Mouse (Mus musculus) midbrain, embryonic 16.5 days (tissue): Measurements from ENCODE around the gene Celf2. TPM values are rescaled to one million over a fixed set of nuclear protein-coding genes. Genes with fewer than 3 reads are reported as not detected.

Experiments
- ATAC-seq: fragments of 200-750 bp; cut with Nextera tagmentation; 2 replicates; pipeline ENCODE4 v1.8.0; 2017; ENCODE audit warnings: moderate TSS enrichment
- H3K27ac ChIP-seq: fragments of 300-500 bp; sonication (generic); 2 replicates; pipeline ENCODE4 v1.5.1; 2014; ENCODE audit warnings: mild to moderate bottlenecking, low read length, mixed read lengths
- H3K27me3 ChIP-seq: fragments of 300-500 bp; sonication (generic); 2 replicates; pipeline ENCODE4 v1.6.1; 2014; ENCODE audit warnings: low read depth, low read length, mixed read lengths; ENCODE audit not compliant: control insufficient read depth, insufficient read depth
- H3K36me3 ChIP-seq: fragments of 300-500 bp; sonication (generic); 2 replicates; pipeline ENCODE4 v1.6.1; 2014; ENCODE audit warnings: mild to moderate bottlenecking, low read length, moderate library complexity, mixed read lengths; ENCODE audit not compliant: control insufficient read depth, insufficient read depth
- H3K4me1 ChIP-seq: fragments of 300-500 bp; sonication (generic); 2 replicates; pipeline ENCODE4 v1.6.1; 2014; ENCODE audit warnings: mild to moderate bottlenecking, low read length, mixed read lengths; ENCODE audit not compliant: control insufficient read depth, insufficient read depth
- H3K4me2 ChIP-seq: fragments of 300-500 bp; sonication (generic); 2 replicates; pipeline ENCODE4 v1.6.1; 2014; ENCODE audit warnings: mild to moderate bottlenecking, low read length, mixed read lengths
- H3K4me3 ChIP-seq: fragments of 300-500 bp; sonication (generic); 2 replicates; pipeline ENCODE4 v1.5.1; 2014; ENCODE audit warnings: low read depth, mild to moderate bottlenecking, low read length, moderate library complexity, mixed read lengths
- H3K9ac ChIP-seq: fragments of 300-500 bp; sonication (generic); 2 replicates; pipeline ENCODE4 v1.6.1; 2014; ENCODE audit warnings: low read depth, low read length, mixed read lengths
- H3K9me3 ChIP-seq: fragments of 300-500 bp; sonication (generic); replicated peaks from 2 replicates; pipeline ENCODE4 v1.6.1; 2014; ENCODE audit warnings: mild to moderate bottlenecking, low read length, mixed read lengths; ENCODE audit not compliant: control insufficient read depth, poor library complexity, severe bottlenecking
- WGBS: fragments of 180-500 bp; shearing (Covaris S2); extraction: QIAGEN DNeasy Blood & Tissue Kit; methylation state at CpG from one replicate; pipeline ENCODE4 v1.1.7; 2014; 5-methylcytosine and 5-hydroxymethylcytosine counted together
- polyA plus RNA-seq: library from polyadenylated mRNA; unstranded; fragments of >200 nt; fragmentation: Nextera tagmentation; extraction: Ambion mirVana; gene quantifications from 2 replicates; pipeline ENCODE4 v1.2.1, GENCODE M21; 2015

Celf2 gene
- polyA plus RNA-seq, 1 experiment from 2014 or later = 160 TPM

DNA sequence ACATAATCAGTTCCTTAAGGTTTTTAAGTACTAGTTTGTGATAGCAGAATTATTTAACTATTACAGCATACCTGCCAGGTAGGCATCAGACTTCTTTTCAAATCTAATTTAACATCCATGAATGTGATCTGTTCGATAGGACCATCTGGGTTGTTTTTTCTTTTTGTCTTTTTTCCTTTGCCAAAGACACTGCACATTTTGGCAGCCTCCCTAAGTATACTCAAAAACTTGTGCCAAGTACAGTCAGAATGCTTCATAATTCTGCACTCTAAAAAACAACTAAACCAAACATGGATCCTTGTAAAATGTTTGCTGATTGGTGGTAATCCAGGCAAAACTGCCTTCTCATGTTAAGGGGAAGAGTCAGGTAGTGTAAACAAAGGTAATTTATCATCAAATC, 82.9 kb downstream of the Celf2 start:
- no peak overlapping the region for H3K27ac ChIP-seq
- ATAC-seq = no peak

DNA sequence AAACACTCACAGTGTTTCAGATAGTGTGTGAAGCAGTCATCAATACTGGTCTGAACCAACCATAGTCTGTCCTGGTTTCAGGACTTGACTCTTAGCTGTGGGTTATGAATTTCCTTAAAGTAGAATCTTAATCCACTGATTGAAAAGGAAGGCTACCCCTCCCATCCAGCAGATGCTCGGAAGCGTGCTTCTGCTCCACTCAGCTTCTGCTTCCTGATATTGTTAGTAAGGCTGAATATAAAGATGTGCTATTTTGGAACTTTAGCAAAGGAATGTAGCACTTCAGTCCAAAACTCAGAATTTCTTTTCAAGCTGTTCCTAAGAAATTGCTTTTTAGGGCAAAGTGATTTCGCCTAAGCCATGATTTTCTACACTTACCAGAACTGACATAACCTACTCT, 108.8 kb downstream of the Celf2 start:
- no peak overlapping the region for H3K4me3 ChIP-seq
- H3K27me3 ChIP-seq = no peaks in the 10 kb centered on the region
- no peak overlapping the region for H3K27ac ChIP-seq
- ATAC-seq = no peak
- H3K36me3 ChIP-seq = no peaks in the 10 kb centered on the region
- 73% methylated on average over 3 of the region's 3 CpGs for WGBS
- no peak overlapping the region for H3K9ac ChIP-seq
- H3K4me2 ChIP-seq = no peak overlapping the region
- H3K4me1 ChIP-seq = peaks cover 2% of the 10 kb centered on the region; the same call in 1 of the 2 replicates
- no peaks in the 10 kb centered on the region for H3K9me3 ChIP-seq

More for the DNA sequence above, 82.9 kb downstream of the Celf2 start:
- H3K36me3 ChIP-seq = no peaks in the 10 kb centered on the region
- 86% methylated on average over 1 of the region's 1 CpGs for WGBS
- H3K4me3 ChIP-seq = no peak overlapping the region
- no peaks in the 10 kb centered on the region for H3K9me3 ChIP-seq
- H3K9ac ChIP-seq = no peak overlapping the region
- H3K4me2 ChIP-seq = no peak overlapping the region
- H3K27me3 ChIP-seq = no peaks in the 10 kb centered on the region
- no peaks in the 10 kb centered on the region for H3K4me1 ChIP-seq

- no peaks in the 10 kb centered on the region for H3K27me3 ChIP-seq
- peak overlapping the region; percentile 71 for H3K4me2 ChIP-seq
- no peaks in the 10 kb centered on the region for H3K9me3 ChIP-seq
- H3K36me3 ChIP-seq = no peaks in the 10 kb centered on the region
- ATAC-seq = peak; percentile 82
- peak overlapping the region; percentile 63 for H3K9ac ChIP-seq
- H3K4me1 ChIP-seq = peaks cover 6% of the 10 kb centered on the region; the same call in 1 of the 2 replicates
- peak overlapping the region; percentile 44 for H3K4me3 ChIP-seq
- 19% methylated on average over 8 of the region's 8 CpGs for WGBS
- H3K27ac ChIP-seq = peak overlapping the region; percentile 63
Observed at GRCm38 (mm10) chr2:7395935-7396334, 113.4 kb downstream of the Celf2 start.

- Histone ChIP-seq H3K9me3 (no peaks in the 10 kb centered on the region), H3K4me1 (peaks cover 6% of the 10 kb centered on the region; the same call in 1 of the 2 replicates), H3K4me2 (peak overlapping the region; percentile 71), H3K9ac (peak overlapping the region; percentile 63), H3K36me3 (no peaks in the 10 kb centered on the region), H3K4me3 (peak overlapping the region; percentile 44), H3K27me3 (no peaks in the 10 kb centered on the region), H3K27ac (peak overlapping the region; percentile 63)
- 16% methylated on average over 7 of the region's 7 CpGs for whole genome bisulfite sequencing
- ATAC-seq = peak; percentile 76
Observed at GRCm38 (mm10) chr2:7395473-7395872, 113.9 kb downstream of the Celf2 start.

DNA sequence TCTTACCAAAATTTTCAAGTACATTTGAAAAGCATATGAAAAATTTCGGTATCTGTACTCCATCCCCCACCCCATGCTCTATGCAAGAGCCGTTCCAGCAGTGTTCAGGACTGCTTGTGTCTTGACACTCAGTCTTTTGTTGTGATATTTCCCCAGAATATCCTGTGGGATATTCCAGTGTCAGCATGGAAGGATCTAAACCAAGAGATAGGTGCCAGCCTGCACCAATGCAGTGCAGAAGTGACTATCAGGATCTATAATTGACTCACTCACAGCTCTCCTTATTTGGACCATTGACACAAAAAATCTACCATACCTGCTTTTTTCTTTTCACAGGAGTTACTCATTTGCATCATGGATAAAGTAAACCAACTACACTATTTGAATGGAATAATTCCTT, 116.9 kb downstream of the Celf2 start:
- no peak for ATAC-seq
- Histone ChIP-seq H3K4me2 (no peak overlapping the region), H3K9me3 (no peaks in the 10 kb centered on the region), H3K4me3 (no peak overlapping the region), H3K27me3 (no peaks in the 10 kb centered on the region), H3K4me1 (peaks cover 6% of the 10 kb centered on the region; the same call in 1 of the 2 replicates), H3K9ac (no peak overlapping the region), H3K27ac (no peak overlapping the region), H3K36me3 (no peaks in the 10 kb centered on the region)
- WGBS = 89% methylated on average over 2 of the region's 2 CpGs

DNA sequence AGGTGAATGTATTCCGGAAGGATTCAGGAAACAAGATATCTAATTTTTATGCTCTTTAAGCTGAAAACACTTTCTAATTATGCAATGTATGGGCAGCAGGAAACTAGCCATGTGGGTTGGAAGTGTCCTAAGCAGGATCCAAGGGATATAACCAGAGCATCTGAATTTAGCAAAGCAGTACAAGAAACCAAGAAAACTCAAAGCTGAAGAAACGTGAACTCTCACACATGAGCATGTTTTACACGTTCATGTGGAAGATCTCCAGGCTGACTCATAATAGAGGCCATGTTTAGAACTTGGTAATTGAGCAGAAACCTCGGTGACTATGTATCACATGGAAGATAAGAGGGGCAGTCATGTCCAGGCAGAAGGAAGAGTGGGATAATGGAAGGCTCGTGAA, 120.1 kb downstream of the Celf2 start:
- Histone ChIP-seq H3K27me3 (no peaks in the 10 kb centered on the region), H3K9ac (no peak overlapping the region), H3K9me3 (no peaks in the 10 kb centered on the region), H3K27ac (no peak overlapping the region), H3K4me3 (no peak overlapping the region), H3K36me3 (no peaks in the 10 kb centered on the region), H3K4me1 (no peaks in the 10 kb centered on the region), H3K4me2 (no peak overlapping the region)
- no peak for ATAC-seq
- 87% methylated on average over 5 of the region's 5 CpGs for WGBS

DNA sequence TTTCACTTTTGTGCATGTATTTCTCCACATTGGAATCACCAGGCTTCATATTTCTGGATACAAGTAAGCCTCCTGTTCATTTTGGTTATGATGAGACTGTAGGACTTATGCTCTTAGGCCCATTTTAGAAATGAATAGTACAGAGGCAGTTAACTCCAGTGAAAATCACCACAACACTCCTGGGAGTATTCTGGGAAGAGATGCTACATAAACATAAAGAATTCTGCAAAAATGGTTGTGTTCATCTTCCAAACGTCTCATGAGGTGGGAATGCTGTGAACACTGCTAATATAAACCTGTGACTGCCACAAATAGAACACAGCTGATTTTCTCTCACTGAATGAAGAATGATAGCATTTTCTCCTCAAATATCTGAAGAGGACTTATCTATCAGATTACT, 130.6 kb downstream of the Celf2 start:
- no peak overlapping the region for H3K4me3 ChIP-seq
- H3K4me2 ChIP-seq = no peak overlapping the region
- ATAC-seq = no peak
- no peaks in the 10 kb centered on the region for H3K9me3 ChIP-seq
- no peak overlapping the region for H3K9ac ChIP-seq
- no peaks in the 10 kb centered on the region for H3K4me1 ChIP-seq
- no peaks in the 10 kb centered on the region for H3K27me3 ChIP-seq
- 50% methylated on average over 1 of the region's 1 CpGs for WGBS
- no peaks in the 10 kb centered on the region for H3K36me3 ChIP-seq
- H3K27ac ChIP-seq = no peak overlapping the region

DNA sequence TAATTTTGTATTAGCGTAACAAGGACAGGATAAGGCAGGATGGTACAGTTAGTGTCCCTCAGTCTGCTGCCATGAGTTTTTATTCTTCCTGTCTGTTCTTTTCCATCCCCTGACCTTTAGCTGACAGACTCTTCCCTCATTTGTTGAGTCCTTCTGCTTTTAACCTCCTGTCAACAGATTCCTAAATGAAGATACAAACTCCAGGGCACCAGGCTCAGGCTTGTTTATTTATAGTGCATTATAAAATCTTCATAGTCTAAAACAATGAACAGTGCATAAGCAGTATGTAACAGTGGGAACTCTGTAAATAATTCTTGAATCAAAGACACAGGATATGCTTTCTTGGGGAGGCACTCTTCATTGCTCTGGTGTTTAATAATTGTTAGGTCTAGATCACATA, 131.5 kb downstream of the Celf2 start:
- 88% methylated on average over 1 of the region's 1 CpGs for WGBS
- no peaks in the 10 kb centered on the region for H3K36me3 ChIP-seq
- ATAC-seq = no peak

GRCm38 (mm10) chr2:7367738-7368137, 141.6 kb downstream of the Celf2 start:
- H3K27me3 ChIP-seq = no peaks in the 10 kb centered on the region
- no peaks in the 10 kb centered on the region for H3K36me3 ChIP-seq
- no peak overlapping the region for H3K9ac ChIP-seq
- H3K4me1 ChIP-seq = no peaks in the 10 kb centered on the region
- no peak overlapping the region for H3K4me2 ChIP-seq
- 84% methylated on average over 4 of the region's 4 CpGs for WGBS
- H3K4me3 ChIP-seq = no peak overlapping the region
- ATAC-seq = no peak
- H3K27ac ChIP-seq = no peak overlapping the region
- H3K9me3 ChIP-seq = no peaks in the 10 kb centered on the region

More for the DNA sequence above, 131.5 kb downstream of the Celf2 start:
- H3K27ac ChIP-seq = no peak overlapping the region
- no peaks in the 10 kb centered on the region for H3K4me1 ChIP-seq
- no peak overlapping the region for H3K9ac ChIP-seq
- no peak overlapping the region for H3K4me2 ChIP-seq
- no peaks in the 10 kb centered on the region for H3K27me3 ChIP-seq
- no peak overlapping the region for H3K4me3 ChIP-seq
- H3K9me3 ChIP-seq = no peaks in the 10 kb centered on the region
